Mouse (Mus musculus) myocyte (in vitro differentiated cells): ENCODE measurements around the gene Figla.

Experiments used
- E2F4 ChIP-seq: IDR thresholded peaks from one replicate; pipeline ENCODE4 v1.6.1; 2011; ENCODE audit warnings: mild to moderate bottlenecking, control low read depth, moderate library complexity; ENCODE audit not compliant: insufficient read depth
- MAX ChIP-seq: IDR thresholded peaks from one replicate; pipeline ENCODE4 v1.6.1; 2011; ENCODE audit warnings: low read depth, mild to moderate bottlenecking, control low read depth
- MYOG ChIP-seq, 3 experiments: IDR thresholded peaks; one replicate each; pipeline ENCODE4 v1.6.1; 2011; ENCODE audit warnings: control low read depth in 2 of 3, low read depth in 2 of 3, mild to moderate bottlenecking in 2 of 3; ENCODE audit not compliant: insufficient read length in 2 of 3, control insufficient read depth in 1 of 3, insufficient read depth in 1 of 3
- POLR2A ChIP-seq: IDR thresholded peaks from one replicate; pipeline ENCODE4 v1.6.1; 2011; ENCODE audit warnings: low read depth, mild to moderate bottlenecking, control low read depth, moderate library complexity; ENCODE audit not compliant: insufficient read length
- POLR2AphosphoS2 ChIP-seq: IDR thresholded peaks from one replicate; pipeline ENCODE4 v1.6.1; 2011; ENCODE audit warnings: low read depth, control low read depth; ENCODE audit not compliant: insufficient read length
- REST ChIP-seq: IDR thresholded peaks from one replicate; pipeline ENCODE4 v1.6.1; 2011; ENCODE audit warnings: mild to moderate bottlenecking, control low read depth, moderate library complexity; ENCODE audit not compliant: insufficient read depth, insufficient read length
- TCF12 ChIP-seq: IDR thresholded peaks from one replicate; pipeline ENCODE4 v1.6.1; 2011; ENCODE audit warnings: mild to moderate bottlenecking, control low read depth; ENCODE audit not compliant: poor library complexity, insufficient read depth, severe bottlenecking
- TCF3 ChIP-seq: IDR thresholded peaks from one replicate; pipeline ENCODE4 v1.6.1; 2011; ENCODE audit warnings: low read depth, control low read depth; ENCODE audit not compliant: insufficient read length

DNA sequence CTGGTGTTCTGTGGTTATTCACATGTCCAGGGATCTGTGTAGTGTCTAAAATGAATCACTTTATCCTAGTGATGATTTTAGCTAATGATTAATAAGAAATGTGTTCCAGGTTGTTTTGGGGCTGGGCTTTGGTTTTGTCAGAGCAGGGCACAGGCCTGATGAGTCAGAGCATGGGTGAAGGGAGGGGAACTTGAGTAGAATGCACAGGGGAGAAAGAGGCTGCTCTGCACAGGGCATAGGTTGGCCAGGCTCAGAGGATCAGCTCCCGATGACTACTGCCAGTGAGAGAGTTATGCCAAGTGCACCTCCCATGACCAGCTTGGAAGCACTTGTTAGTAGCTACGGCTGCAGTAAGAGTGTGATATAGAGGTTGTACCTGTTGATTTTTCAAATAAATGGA is 15.6 kb downstream of the Figla start:
- TF ChIP-seq MYOG (IDR thresholded peaks at IDR 0.05; ENCODE audit: control insufficient read depth in 1 of 3, insufficient read depth in 1 of 3, insufficient read length in 2 of 3, low read depth in 2 of 3) (no peak), POLR2AphosphoS2 (no peak), POLR2A (no peak), TCF3 (no peak), E2F4 (no peak), MAX (no peak), TCF12 (no peak), REST (no peak)
